Mouse (Mus musculus) limb, embryonic 11.5 days (tissue): ENCODE results near the gene Slc8a1. TPM values are rescaled to one million over a fixed set of nuclear protein-coding genes. Genes with fewer than 3 reads are reported as not detected.

ENCODE experiments used
- ATAC-seq: fragments of 200-750 bp; cut with Nextera tagmentation; 2 replicates; pipeline ENCODE4 v1.8.0; 2017; ENCODE audit warnings: low read depth; ENCODE audit not compliant: insufficient number of reproducible peaks, low FRiP score, low TSS enrichment
- DNase-seq: peaks from one replicate; pipeline ENCODE4 v3.0.0-alpha.2; 2015; ENCODE audit warnings: low spot score
- H3K27ac ChIP-seq: fragments of 300-500 bp; sonication (generic); replicated peaks from 2 replicates; pipeline ENCODE4 v1.5.1; 2014; ENCODE audit warnings: low read depth, mild to moderate bottlenecking, low read length
- H3K27me3 ChIP-seq: fragments of 300-500 bp; sonication (generic); 2 replicates; pipeline ENCODE4 v1.6.1; 2014; ENCODE audit warnings: mild to moderate bottlenecking, low read length, mixed read lengths; ENCODE audit not compliant: control insufficient read depth, insufficient read depth
- H3K36me3 ChIP-seq: fragments of 300-500 bp; sonication (generic); 2 replicates; pipeline ENCODE4 v1.6.1; 2014; ENCODE audit warnings: mild to moderate bottlenecking, low read length, moderate library complexity, mixed read lengths; ENCODE audit not compliant: control insufficient read depth, insufficient read depth
- H3K4me1 ChIP-seq: fragments of 300-500 bp; sonication (generic); 2 replicates; pipeline ENCODE4 v1.6.1; 2014; ENCODE audit warnings: low read length, mixed read lengths; ENCODE audit not compliant: control insufficient read depth, insufficient read depth
- H3K4me2 ChIP-seq: fragments of 300-500 bp; sonication (generic); 2 replicates; pipeline ENCODE4 v1.6.1; 2014; ENCODE audit warnings: low read depth, mild to moderate bottlenecking, moderate library complexity; ENCODE audit not compliant: severe bottlenecking
- H3K4me3 ChIP-seq: fragments of 300-500 bp; sonication (generic); 2 replicates; pipeline ENCODE4 v1.5.1; 2014; ENCODE audit warnings: low read depth, low read length
- H3K9ac ChIP-seq: fragments of 300-500 bp; sonication (generic); 2 replicates; pipeline ENCODE4 v1.6.1; 2014; ENCODE audit warnings: mild to moderate bottlenecking, low read length
- H3K9me3 ChIP-seq: fragments of 300-500 bp; sonication (generic); 2 replicates; pipeline ENCODE4 v1.6.1; 2016; ENCODE audit warnings: low read length; ENCODE audit not compliant: control insufficient read depth
- WGBS: fragments of 180-500 bp; shearing (Covaris S2); extraction: QIAGEN DNeasy Blood & Tissue Kit; methylation state at CpG from one replicate; pipeline ENCODE4 v1.1.7; 2014; 5-methylcytosine and 5-hydroxymethylcytosine counted together
- polyA plus RNA-seq: library from polyadenylated mRNA; unstranded; fragments of >200 nt; fragmentation: Nextera tagmentation; extraction: Ambion mirVana; gene quantifications from 2 replicates; pipeline ENCODE4 v1.2.1, GENCODE M21; 2014

The Slc8a1 gene
- polyA plus RNA-seq, 1 experiment from 2014 or later, result 5.2 TPM

DNA sequence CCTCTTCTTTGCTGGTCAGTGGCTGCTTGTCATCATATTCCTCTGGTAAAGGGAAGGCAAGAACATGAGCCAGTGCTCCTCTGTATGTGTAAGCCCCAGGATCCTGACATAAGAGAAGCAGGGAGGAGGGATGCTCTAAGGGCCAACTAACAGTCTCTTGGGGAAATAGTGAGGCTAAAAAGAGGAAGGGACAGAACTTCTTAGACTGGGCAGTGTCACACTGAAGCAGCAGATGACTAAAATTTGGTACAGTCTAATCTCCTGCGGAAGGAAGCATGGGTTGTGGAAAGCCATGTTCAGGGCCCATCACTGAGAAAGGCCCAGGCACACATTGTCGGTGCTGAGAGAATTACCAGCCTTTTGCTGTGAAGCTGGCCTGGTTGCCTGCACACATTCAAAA is 305.4 kb downstream of the Slc8a1 start:
- Histone ChIP-seq H3K4me3 (no peak overlapping the region), H3K27me3 (no peaks in the 10 kb centered on the region), H3K27ac (no peak overlapping the region), H3K4me1 (no peaks in the 10 kb centered on the region), H3K9ac (no peak overlapping the region), H3K9me3 (no peaks in the 10 kb centered on the region), H3K36me3 (no peaks in the 10 kb centered on the region), H3K4me2 (no peak overlapping the region)
- DNase-seq (no peak), ATAC-seq (no peak)
- 93% methylated on average over 2 of the region's 2 CpGs for WGBS

DNA sequence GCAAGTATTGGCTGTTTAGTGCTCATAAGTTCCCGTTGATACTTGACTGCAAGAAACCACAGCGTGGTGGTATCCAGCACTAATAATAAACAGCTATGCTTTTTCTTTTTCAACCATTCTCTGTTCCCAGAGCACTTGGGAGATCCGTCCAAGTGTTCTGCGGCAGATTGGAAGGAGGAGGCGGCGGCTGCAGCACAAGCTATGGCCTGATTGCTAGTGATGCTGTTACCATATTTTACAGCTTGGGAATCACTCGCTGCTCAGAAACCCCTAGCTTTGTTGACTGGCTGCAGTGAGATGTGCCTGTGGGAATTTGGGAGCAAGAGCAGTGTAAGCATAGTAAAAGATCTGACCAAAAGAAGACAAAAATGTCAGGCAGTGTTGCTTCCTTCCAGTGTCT is 310.9 kb downstream of the Slc8a1 start:
- Histone ChIP-seq H3K4me2 (no peak overlapping the region), H3K36me3 (no peaks in the 10 kb centered on the region), H3K27ac (no peak overlapping the region), H3K4me1 (peaks cover 6% of the 10 kb centered on the region), H3K27me3 (no peaks in the 10 kb centered on the region), H3K9me3 (no peaks in the 10 kb centered on the region), H3K9ac (no peak overlapping the region), H3K4me3 (no peak overlapping the region)
- ATAC-seq (no peak), DNase-seq (no peak)
- WGBS, result 85% methylated on average over 7 of the region's 7 CpGs

DNA sequence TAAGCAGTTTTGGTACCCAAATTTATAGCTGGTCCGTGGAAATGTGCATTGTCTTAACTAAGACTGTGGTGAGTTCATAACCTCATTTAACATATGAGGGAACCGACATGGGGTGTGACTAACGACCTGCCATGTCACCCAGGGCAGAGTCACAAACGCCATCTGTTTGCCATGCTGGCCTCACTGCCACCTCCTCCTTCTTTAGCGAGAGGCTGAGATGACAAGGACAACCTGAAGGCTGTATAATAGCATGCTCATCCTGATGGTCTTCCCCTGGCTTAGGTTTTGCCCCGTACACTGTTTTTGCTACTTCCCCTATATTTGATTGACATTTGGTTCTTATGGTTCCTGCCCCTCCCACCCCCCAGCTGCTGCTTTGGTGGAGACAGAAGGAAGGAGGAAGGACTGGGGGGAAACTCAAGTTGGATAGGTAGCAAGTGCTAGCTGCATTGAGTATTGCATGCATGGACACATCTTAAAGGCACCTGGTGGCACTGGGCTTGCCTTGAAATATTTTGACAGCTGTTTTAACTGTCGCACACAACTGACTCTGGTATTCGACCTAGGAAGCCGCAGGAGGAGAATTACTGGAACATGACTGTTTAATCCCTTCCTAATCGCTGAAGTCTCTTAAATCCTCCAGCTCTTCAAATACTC is 313.8 kb downstream of the Slc8a1 start:
- no peaks in the 10 kb centered on the region for H3K9me3 ChIP-seq
- WGBS, result 27% methylated on average over 10 of the region's 10 CpGs

DNA sequence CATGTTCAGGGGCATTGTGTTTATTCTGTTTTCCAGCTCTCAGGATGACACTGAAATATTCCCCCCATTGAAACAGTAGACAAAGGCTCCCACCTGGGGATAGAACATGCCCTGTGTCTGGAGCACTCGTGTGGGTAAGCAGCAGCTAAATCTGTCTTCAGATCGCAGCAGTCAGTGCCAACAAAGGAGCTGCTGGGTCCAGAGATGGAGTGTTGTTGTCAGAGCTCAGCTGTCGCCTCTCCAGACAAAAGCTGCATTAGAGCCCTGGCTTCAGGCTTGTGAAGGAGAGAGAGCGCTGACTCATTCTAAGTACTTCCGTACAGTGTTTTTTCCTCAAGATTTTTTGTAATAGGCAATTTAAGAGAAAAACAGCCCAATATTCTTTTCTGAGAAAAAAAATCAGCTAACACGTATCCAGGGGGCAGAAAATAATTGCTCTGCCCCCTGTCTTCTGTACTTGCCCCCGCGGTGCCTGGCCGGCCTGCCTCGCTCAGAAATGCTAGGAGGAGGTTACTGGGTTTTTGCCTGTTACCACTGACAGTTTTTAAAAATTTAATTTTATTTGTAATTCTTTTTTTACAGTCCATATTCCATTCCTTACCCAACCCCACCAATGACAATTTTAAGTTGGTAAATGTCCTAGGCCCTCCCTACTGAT is 318.2 kb downstream of the Slc8a1 start:
- Histone ChIP-seq H3K9me3 (no peaks in the 10 kb centered on the region), H3K4me2 (no peak overlapping the region), H3K36me3 (no peaks in the 10 kb centered on the region), H3K27ac (no peak overlapping the region), H3K4me3 (no peak overlapping the region), H3K9ac (no peak overlapping the region), H3K27me3 (no peaks in the 10 kb centered on the region), H3K4me1 (peaks cover 6% of the 10 kb centered on the region)
- ATAC-seq (no peak), DNase-seq (no peak)
- WGBS, result 83% methylated on average over 10 of the region's 10 CpGs

More for the DNA sequence above, 313.8 kb downstream of the Slc8a1 start:
- Histone ChIP-seq H3K27ac (no peak overlapping the region), H3K4me3 (no peak overlapping the region), H3K9ac (no peak overlapping the region), H3K36me3 (no peaks in the 10 kb centered on the region), H3K4me2 (no peak overlapping the region), H3K4me1 (peaks cover 6% of the 10 kb centered on the region), H3K27me3 (no peaks in the 10 kb centered on the region)
- DNase-seq (no peak), ATAC-seq (no peak)

DNA sequence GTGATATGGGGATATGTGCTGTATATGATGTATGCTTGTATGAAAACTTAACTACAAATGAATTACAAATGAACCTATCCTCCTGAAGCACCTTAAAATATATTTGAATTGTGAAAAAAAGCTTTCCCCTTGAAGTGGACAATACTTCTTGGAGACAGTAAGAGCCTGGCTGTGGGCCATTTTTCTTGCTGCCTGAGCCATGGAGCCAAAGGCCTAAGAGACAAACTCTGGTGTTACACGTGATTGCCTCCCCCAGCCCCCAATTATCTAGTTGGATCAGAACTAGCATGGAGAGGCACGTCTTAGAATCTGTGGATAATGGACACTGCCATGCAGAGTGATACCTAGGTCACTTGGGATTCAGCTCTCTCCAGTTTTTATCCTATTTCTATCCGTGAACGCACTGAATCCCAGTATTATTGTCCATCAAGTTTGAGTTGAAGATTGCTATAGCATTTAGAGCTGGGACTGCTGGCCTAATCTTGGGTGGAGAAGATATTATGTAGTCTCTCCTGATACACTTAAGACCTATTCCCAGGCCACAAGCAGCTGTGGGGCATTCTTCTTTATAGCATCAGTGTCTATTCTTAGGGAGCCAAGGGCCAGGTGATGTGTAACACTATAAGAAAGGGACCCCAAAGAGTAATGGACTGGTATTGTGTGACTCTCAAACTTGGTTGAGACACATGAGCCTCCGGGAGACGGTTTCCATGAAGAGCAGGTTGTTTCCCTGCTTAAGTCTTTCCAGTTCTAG is 321.6 kb downstream of the Slc8a1 start:
- Histone ChIP-seq H3K4me1 (no peaks in the 10 kb centered on the region), H3K4me3 (no peak overlapping the region), H3K9ac (no peak overlapping the region), H3K9me3 (no peaks in the 10 kb centered on the region), H3K27me3 (no peaks in the 10 kb centered on the region), H3K4me2 (no peak overlapping the region), H3K36me3 (no peaks in the 10 kb centered on the region), H3K27ac (no peak overlapping the region)
- 88% methylated on average over 6 of the region's 6 CpGs for WGBS
- DNase-seq, result no peak
- no peak for ATAC-seq

DNA sequence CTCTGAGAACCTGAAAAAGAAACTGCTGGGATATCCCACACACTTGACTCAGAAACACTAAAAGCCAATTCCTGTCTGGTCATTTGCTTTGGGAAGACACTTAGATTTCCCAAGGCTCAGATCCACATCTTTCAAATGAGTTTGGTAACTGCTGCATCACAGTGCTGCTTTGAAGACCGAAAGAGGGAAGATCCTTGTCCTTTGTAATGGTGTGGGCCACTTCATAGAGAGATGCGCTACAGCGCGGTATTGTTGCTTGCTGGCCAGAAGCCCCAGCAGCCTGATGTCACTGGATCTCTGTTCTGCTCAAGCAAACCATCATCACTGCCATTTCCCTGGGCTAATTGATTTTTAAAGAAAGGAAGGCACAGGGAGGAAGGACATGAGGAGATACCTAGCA is 325.4 kb downstream of the Slc8a1 start:
- 98% methylated on average over 4 of the region's 4 CpGs for WGBS
- no peaks in the 10 kb centered on the region for H3K9me3 ChIP-seq
- no peak overlapping the region for H3K4me2 ChIP-seq
- H3K27me3 ChIP-seq, result no peaks in the 10 kb centered on the region
- no peak overlapping the region for H3K27ac ChIP-seq
- H3K4me1 ChIP-seq, result no peaks in the 10 kb centered on the region
- no peak overlapping the region for H3K4me3 ChIP-seq
- ATAC-seq (no peak), DNase-seq (no peak)
- H3K36me3 ChIP-seq, result no peaks in the 10 kb centered on the region
- no peak overlapping the region for H3K9ac ChIP-seq

DNA sequence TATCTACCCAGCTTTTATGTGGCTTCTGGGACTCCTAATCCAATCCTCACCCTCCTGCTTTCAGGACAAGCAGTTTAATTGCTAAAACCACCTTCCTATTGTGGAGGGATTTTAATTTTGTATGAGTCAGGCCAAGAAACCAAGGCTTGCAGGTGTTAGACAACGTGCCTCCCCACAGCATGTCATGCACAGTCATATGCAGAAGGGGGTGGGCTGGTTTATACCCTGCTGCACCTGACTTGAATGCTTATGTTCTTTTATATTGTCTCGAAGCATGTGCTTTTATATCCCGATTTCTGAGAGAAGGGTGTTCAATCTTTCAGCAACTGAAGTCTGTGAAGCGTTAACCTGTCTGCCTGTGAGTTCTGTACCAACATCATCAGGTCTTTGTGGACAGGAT is 334.0 kb downstream of the Slc8a1 start:
- H3K4me2 ChIP-seq, result no peak overlapping the region
- ATAC-seq (no peak), DNase-seq (no peak)
- H3K27me3 ChIP-seq, result no peaks in the 10 kb centered on the region
- WGBS, result 86% methylated on average over 4 of the region's 4 CpGs
- no peaks in the 10 kb centered on the region for H3K36me3 ChIP-seq
- no peak overlapping the region for H3K4me3 ChIP-seq
- H3K9me3 ChIP-seq, result no peaks in the 10 kb centered on the region
- H3K9ac ChIP-seq, result no peak overlapping the region
- H3K27ac ChIP-seq, result no peak overlapping the region
- H3K4me1 ChIP-seq, result no peaks in the 10 kb centered on the region

DNA sequence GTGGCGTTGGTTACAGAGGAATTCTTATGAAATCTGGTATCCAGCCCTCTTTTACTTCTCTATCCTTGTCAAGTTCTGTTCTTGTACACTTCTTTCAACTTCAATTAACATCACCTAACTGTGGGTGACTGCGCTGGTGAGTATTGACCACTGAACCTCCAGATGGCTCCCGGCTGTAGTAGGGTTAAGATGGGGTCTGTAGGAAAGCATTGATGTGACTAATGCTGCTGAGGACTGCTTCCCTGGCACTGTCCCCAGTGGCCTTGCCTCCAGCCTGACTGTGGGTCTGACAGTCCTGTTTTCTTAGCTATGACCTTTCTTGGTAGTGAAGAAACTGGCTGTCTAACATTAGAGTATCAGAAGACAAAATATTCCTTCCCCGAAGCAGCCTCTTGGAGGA is 335.1 kb downstream of the Slc8a1 start:
- no peak overlapping the region for H3K4me3 ChIP-seq
- H3K9ac ChIP-seq, result no peak overlapping the region
- H3K27ac ChIP-seq, result no peak overlapping the region
- H3K27me3 ChIP-seq, result no peaks in the 10 kb centered on the region
- no peak overlapping the region for H3K4me2 ChIP-seq
- no peaks in the 10 kb centered on the region for H3K9me3 ChIP-seq
- 92% methylated on average over 4 of the region's 4 CpGs for WGBS
- H3K36me3 ChIP-seq, result no peaks in the 10 kb centered on the region
- no peaks in the 10 kb centered on the region for H3K4me1 ChIP-seq
- ATAC-seq, result no peak
- no peak for DNase-seq
